8 mouse cellular contexts compared by ENCODE assay signal in genomic region chr8:110901839-110902578, GRCm38 (mm10). TPM values are rescaled to one million over a fixed set of nuclear protein-coding genes. Genes with fewer than 3 reads are reported as not detected.
A peak's percentile ranks its signal among the peaks of the same experiment; 100 is the strongest.
DNase-seq lines count a peak whose midpoint lies in the region; ATAC-seq lines count a peak whose summit lies in the region.

Fuk (minus strand) TSS chr8:110902488.

- DNase-seq in adrenal gland, adult 18-20 months (ENCODE audit: low spot score in 2 of 2) = peak; percentile 75 to 82
- DNase-seq in embryo, embryonic 10 days (ENCODE audit: low spot score) = peak; percentile 90
- DNase-seq in gastrocnemius, postnatal 14 days = peak; percentile 82
- DNase-seq in left cerebral cortex, postnatal 10 days (ENCODE audit: extremely low spot score in 1 of 2, low spot score in 2 of 2) = peak; percentile 79 to 86
- DNase-seq in right cerebral cortex, postnatal 14 days = peak; percentile 81
- peak; percentile 71 to 79 for DNase-seq in urinary bladder, postnatal 4 days (ENCODE audit: low spot score in 2 of 2)

- intact Hi-C loops in gastrocnemius, postnatal 14 days (cut with DNase I; ENCODE audit: low total_unique reads) = loop anchor here (10.0 kb wide), 1 partner anchor 53 kb away; no protein-coding TSS in a partner anchor
- intact Hi-C loops in left cerebral cortex, postnatal 10 days (cut with DNase I) = no loop called here

- ATAC-seq in inflammation-experienced regulatory T-cells, adult 6 months = peak; percentile 98
- ATAC-seq in megakaryocyte progenitor cell, adult 5-6 weeks (replicated peaks; ENCODE audit: poor library complexity) = peak; percentile 99

RNA-seq across cellular contexts. Expression of gene Fuk, which starts in this region (rescaled TPM):
- 1 to 10 TPM; 8.3 to 8.7 TPM for total RNA-seq in adrenal gland, adult 18-20 months (2021)
- total RNA-seq in gastrocnemius, postnatal 14 days (2021) = 1 to 10 TPM; 3.3 to 4.1 TPM
- polyA plus RNA-seq in inflammation-experienced regulatory T-cells, adult 6 months (2017; shearing (Covaris generic)) = 1 to 10 TPM; 1.4 to 2.4 (median 2.2) TPM
- 10 to 100 TPM; 11.5 to 12.0 TPM for total RNA-seq in left cerebral cortex, postnatal 10 days (2021)
- total RNA-seq in megakaryocyte progenitor cell, adult 5-6 weeks (2015) = 2.6 and 3.0 TPM in 2 replicates
- 3.0 and 6.0 TPM in 2 replicates for total RNA-seq in megakaryocyte progenitor cell, adult 5-6 weeks (2017)

Comparison
In these comparisons a context has a peak if more than half of its experiments do, and no peak if none do; other contexts are left out.
1. Peak in every context shown above with its lines: DNase-seq and ATAC-seq.